Mouse (Mus musculus) brain, embryonic 14.5 days (tissue): ENCODE data around the gene Bcor. TPM values are rescaled to one million over a fixed set of nuclear protein-coding genes. Genes with fewer than 3 reads are reported as not detected.

Experiments
- DNase-seq: peaks from one replicate; pipeline ENCODE4 v3.0.0-alpha.2; 2011; ENCODE audit warnings: low read depth
- CTCF ChIP-seq: fragments of 200-500 bp; IDR thresholded peaks from 2 replicates; pipeline ENCODE4 v1.5.1; 2012; ENCODE audit warnings: inconsistent platforms, mild to moderate bottlenecking, moderate library complexity, borderline replicate concordance; ENCODE audit not compliant: insufficient read depth, insufficient read length; ENCODE audit errors: extremely low read depth
- POLR2A ChIP-seq: fragments of 200-500 bp; IDR thresholded peaks from 2 replicates; pipeline ENCODE4 v1.6.1; 2012; ENCODE audit warnings: mild to moderate bottlenecking, inconsistent platforms, borderline replicate concordance; ENCODE audit not compliant: poor library complexity, insufficient read depth, insufficient read length, severe bottlenecking; ENCODE audit errors: extremely low read depth
- polyA plus RNA-seq: library from polyadenylated mRNA; depleted of rRNA; stranded (reverse); fragments of >200 nt; gene quantifications from 2 replicates; pipeline ENCODE4 v1.2.3, GENCODE M21; 2012

Gene Bcor
- polyA plus RNA-seq, 1 experiment: 29.3 TPM

DNA sequence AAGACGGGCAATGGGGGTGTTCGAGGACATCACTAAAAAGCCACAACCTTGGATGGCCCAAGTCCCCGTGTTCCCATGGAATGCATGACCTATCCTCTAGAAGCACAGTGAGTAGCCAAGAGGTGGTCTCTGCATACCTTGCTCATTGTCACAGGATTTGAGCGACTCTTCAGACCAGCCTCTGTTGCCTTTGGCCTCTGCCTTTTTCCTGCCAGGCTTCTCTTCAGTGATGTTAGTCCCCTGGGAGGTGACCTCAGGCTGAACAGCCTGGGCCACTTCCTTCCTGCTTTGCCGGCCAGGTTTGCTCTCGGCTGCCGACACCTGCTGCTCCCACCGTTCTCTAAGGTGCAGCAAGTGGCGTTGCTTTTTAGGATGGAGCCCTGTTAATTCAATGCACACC, 112.0 kb downstream of the Bcor start:
- no peak for TF ChIP-seq POLR2A
- no peak for TF ChIP-seq CTCF
- DNase-seq: no peak

DNA sequence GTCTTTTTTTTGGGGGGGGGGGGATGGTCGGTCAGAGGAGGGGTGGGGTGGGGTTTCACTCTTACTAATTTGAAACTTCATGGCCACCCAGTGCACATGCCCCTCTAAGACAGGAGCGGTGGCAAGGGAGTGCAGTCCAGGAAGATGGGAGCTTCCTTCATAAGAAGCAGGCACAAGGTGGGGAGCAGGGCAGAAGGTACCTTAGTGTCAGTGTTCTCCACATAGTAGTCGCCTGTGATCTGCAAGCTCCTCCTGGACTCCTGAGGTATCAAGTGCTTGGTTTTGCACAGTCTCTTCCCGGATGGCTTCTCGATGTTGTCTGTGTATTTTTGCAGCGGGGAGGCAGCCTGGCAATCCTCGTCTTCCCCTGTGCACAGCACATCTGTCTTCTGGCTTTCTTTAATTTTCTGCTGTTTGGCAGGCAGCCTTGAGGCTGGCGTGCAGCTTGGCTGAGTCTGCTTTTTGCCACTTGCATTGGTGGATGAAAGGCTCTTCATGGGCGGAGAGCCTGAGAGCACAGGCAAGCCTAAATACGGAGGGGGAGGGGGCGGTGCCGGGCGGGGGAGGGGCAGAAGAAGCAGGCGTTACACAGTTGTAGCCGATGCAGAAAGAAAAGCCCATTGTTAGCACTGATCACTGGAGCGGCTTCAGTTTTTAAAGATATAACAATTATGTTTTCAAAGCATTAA, 112.8 kb downstream of the Bcor start:
- DNase-seq: peak; percentile 84
- TF ChIP-seq CTCF (no peak), POLR2A (no peak)

DNA sequence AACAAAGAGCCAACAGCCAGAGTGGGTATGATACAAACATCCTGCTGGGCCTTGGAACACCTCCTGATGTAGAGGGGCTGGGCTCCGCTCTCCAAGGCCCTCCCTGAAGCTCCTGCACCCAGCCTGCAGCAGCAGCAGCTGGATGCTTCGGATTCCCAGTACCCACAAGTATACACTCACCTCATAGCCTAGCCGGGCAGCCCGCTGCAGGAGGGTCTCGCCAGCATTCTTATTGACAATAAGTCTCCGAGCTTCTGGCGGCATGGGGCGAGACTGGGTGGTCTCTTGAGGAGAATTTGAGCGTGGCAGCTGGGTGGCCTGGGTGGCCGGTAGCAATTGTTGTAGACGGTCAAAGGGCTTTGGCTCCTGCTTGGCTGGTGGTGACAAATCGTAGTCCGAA, 113.5 kb downstream of the Bcor start:
- no peak for DNase-seq
- TF ChIP-seq POLR2A: no peak
- no peak for TF ChIP-seq CTCF

DNA sequence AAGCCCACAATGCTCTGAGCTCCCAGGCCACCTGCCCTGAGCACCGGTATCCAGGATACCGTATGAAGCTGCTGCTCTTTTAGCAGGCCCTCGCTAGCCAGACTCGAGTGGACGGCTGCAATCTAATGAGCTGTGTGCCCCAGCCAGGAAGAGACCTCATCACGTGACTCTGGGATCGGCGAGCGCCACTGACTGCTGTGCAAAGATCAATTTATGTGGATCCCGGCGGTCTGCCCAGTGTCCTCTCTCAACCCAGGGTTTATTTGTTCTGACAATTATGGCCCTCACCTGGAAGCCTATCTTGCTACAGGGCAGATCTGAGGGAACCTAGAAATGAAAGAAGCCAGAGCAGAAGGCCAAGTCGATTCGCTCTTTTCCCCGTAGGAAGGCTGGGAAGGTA, 116.8 kb downstream of the Bcor start:
- no peak for TF ChIP-seq POLR2A
- TF ChIP-seq CTCF: no peak
- DNase-seq: no peak

DNA sequence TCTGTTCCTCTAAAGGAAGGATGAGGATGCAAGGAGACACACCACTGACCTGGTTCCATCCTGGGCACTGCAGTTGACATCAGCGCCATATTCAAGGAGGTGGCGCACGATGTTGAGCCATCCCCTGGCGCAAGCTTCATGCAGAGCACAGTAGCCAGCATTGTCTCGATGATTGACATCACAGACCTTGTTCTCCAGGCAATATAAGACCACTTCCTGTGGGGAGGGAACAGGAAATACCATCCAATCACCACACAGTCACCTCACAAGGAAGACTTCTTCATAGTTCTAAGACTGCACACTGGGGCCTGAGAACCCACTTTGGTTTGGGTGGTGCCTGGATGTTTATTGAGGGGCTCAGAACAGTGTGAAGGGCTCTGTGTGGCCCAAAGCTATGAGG, 118.7 kb downstream of the Bcor start:
- no peak for TF ChIP-seq POLR2A
- no peak for TF ChIP-seq CTCF
- no peak for DNase-seq

DNA sequence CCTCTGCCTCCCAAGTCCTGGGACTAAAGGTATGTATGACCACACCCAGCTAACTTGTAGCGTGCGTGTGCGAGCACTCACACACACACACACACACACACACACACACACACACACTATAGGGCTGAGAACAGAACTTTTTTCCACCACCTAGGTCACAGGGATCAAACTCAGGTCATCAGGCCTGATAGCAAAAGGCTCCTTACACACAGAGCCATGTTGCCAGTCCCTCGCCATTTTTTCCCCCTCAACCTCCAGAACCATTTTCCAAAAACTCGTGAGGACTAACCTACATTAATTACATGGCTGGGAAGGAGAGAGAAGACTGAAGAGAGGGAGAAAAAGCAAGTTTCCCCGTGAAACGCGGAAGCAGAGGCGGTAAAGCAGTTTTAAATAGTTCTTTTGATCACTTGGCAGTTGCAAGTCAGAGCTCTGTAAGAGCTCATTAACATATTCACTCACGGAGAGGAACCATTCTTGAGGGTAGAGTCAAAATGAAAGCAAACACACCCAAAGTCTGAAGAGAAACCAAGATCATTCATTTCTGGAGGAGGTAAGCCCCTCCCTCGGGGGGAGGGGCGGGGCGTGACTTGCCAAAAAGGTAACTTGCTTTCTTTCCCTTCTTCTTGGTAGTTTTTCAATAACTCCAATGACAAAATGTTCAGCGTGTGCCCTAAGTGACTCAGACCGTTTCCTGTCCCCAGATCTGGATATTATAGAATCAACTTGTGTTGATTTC, 145.3 kb downstream of the Bcor start:
- no peak for TF ChIP-seq POLR2A
- no peak for TF ChIP-seq CTCF
- no peak for DNase-seq

DNA sequence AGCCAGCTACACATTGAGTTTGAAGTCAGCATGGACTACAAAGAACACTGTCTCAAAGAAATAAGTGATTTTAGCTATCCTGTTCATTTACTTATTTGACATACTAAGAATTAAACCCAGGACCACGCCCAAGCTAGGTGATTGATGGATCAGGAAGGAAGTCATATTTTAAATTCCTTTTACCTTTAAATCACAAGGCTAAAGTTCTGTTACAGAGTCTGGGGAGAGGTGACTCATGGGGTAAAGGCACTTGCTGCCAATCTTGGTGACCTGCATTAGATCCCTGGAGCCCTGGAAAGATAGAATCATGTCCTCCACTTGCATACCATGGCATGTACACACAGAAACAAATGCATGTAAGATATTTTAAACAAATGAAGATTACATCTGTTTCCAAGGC, 149.5 kb downstream of the Bcor start:
- TF ChIP-seq POLR2A (no peak), CTCF (no peak)
- no peak for DNase-seq

DNA sequence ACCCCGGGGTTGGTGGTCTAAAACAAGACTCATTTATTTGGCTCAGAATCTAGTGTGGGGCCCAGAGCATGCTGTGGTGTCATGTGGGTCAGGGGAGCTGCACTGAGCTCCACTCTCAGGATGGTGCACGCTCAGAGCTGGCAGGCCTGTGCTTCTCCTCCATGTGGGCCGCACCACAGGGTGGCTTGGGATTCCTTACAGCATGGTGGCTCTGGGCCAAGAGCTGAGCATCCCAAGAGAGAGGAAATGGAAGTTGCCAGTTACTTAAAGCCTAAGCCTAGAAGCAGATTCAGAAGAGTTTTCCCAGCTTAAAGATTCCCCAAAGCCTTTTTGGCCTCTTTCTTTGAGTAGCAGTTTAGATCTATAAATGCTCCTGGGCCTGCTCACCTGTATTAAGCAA, 151.1 kb downstream of the Bcor start:
- no peak for TF ChIP-seq CTCF
- TF ChIP-seq POLR2A: no peak
- peak; percentile 62 for DNase-seq

DNA sequence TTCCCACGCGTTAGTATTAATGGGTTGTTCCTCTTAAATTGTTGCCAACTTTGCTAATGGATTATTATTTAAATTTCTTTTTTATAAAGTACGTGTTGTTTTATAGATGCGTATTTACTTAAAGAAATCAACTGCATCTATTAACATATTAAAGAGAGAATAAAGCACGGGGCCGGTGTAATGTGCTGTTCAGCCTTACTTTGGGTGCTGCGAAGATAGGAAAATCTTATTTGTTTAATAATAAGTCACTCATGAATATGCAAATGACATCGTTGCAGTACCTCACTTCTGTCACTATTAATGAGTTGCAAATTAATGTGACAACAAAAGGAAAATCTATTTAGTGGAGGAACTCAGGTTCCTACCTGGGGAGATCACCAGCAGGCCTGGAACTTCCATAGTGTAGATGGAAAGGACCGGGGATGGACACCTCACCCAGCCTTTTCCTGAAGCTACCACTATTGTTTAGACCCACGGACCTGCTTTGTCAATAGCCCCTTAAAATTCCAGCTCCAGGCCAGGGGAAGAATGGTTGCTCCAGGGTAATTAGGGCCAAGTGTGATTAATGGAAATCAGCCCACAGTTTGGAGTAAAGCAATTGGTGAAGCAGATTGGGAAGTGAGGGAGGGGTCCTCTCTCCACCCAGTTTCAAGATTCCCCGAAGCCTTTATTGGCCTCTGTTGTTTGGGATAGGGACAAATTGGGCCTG, 152.2 kb downstream of the Bcor start:
- peak; percentile 81 for DNase-seq
- TF ChIP-seq POLR2A (no peak), CTCF (no peak)

DNA sequence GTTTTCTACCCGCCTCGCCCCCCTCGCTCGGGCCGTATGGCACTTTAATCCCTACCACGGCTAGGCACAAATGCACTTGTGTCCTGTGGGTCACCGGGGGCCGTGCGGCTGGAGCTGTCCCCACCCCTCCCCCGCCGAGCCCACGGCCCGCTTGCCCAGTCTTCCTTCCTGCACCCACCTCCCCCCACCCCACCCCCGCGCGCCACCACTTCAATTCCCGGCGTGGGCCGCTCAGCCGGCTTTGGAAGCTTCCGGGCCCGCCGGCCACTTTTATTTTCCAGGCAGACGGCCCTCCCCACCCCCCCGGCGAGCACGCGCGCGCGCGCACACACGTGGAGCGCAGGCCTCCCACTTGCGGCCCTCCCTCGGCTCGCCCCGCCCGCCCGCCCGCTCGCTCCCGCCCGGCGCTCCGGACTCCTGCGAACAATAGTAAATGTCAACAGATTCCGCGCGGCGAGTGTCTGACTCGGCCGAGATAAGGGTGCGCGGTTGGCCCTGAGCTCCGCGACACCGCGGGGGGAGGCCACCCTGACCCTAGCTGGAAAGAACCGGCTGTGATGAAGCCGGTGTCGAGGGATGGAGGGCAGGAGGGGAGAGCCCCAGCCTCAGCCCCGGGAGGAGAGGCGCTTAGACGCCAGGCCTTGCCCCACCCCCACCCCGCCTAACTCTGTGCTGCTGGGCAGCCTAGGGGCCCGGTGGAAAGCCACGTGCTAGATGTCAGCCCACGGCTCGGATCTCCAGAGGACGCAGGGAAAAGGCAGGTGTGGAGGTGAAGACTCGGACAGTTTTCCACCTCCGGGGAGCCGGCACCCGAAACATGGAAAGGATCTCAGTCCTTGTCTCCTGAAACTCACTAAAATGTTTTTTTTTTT, 153.0 kb downstream of the Bcor start:
- TF ChIP-seq POLR2A (0 out of 2 replicates have a peak, but pooled peaks have one; percentile 3), CTCF (no peak)
- peak; percentile 79 for DNase-seq
